Mouse (Mus musculus) CD4-positive, CD25-positive, alpha-beta regulatory T cell (primary cell): ENCODE results near the gene Stfa1. TPM values are rescaled to one million over a fixed set of nuclear protein-coding genes. Genes with fewer than 3 reads are reported as not detected.

Source experiments
- polyA plus RNA-seq: library from polyadenylated mRNA; unstranded; fragments of 100-300 nt; shearing (Covaris generic); gene quantifications from one replicate; pipeline ENCODE4 v1.2.1, GENCODE M21; 2017

Gene Stfa1
- not detected for polyA plus RNA-seq

DNA sequence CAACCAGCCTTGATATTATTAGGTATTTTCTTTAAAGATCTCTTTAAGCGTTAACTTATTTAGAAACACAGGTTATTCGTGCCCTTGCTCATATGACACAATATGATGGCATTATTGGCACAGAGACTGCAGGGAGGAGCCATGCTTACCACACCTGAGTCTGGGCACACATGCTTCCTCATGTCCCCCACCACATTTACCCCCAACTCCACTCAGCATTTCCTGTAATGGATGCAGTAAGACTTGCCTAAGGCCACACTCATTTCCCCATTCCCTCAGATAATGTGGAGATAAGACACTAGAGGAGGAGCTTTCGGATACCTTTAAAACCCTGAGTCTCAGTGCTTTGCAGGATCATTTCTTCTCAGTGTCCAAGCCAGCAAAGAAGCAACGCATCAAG is at the start of gene Stfa1:
Gene Stfa1, plus strand, starts transcription at position 156 of the 400 bp plus-strand sequence.

GRCm38 (mm10) chr16:36334232-36334631 is 57.5 kb downstream of the Stfa1 start, which contains the start of gene BC117090:
BC117090 (minus strand) TSS chr16:36334332.

Other genes starting within 250 kb of the Stfa1 start
- gene Wdr5b, start 235.8 kb upstream of the Stfa1 start, polyA plus RNA-seq = 6.9 TPM
- 125 TPM for gene Fam162a, start 205.4 kb upstream of the Stfa1 start, polyA plus RNA-seq
- gene Ccdc58, start 205.3 kb upstream of the Stfa1 start, polyA plus RNA-seq = 33.3 TPM
- 0.06 TPM for gene Csta1, start 145.7 kb upstream of the Stfa1 start, polyA plus RNA-seq
- not detected for gene Stfa2l1, start 120.1 kb upstream of the Stfa1 start, polyA plus RNA-seq
- not detected for gene Gm5483, start 92.7 kb upstream of the Stfa1 start, polyA plus RNA-seq
- gene Gm5416, start 66.5 kb upstream of the Stfa1 start, polyA plus RNA-seq = not detected
- not detected for gene 2010005H15Rik, start 55.5 kb upstream of the Stfa1 start, polyA plus RNA-seq
- not detected for gene BC117090, start 57.4 kb downstream of the Stfa1 start, polyA plus RNA-seq
- not detected for gene BC100530, start 90.8 kb downstream of the Stfa1 start, polyA plus RNA-seq
- not detected for gene Stfa2, start 131.5 kb downstream of the Stfa1 start, polyA plus RNA-seq
- not detected for gene Stfa3, start 178.4 kb downstream of the Stfa1 start, polyA plus RNA-seq